Mouse (Mus musculus): Measurements from ENCODE around the gene Pde4b.

Gene Pde4b

DNA sequence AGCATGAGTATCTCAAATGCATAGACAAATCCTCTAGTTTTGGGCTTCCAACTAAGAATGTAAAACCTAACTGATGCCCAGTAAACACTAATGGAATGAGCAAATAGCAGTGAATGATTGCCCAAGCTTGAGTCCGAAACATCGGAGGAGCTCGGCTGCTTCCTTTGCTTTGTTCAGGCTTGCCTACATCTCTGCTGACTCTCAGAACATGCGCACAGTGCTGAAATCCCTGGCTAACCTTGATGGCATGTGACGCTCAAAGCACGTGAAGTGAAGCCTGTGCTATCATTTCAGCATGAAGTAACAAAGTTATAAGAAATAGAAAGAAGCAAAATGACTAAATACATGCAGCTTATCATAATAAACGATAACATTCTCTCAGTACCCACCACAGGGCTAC, 425.6 kb downstream of the Pde4b start:
- DNase-seq = no peak

DNA sequence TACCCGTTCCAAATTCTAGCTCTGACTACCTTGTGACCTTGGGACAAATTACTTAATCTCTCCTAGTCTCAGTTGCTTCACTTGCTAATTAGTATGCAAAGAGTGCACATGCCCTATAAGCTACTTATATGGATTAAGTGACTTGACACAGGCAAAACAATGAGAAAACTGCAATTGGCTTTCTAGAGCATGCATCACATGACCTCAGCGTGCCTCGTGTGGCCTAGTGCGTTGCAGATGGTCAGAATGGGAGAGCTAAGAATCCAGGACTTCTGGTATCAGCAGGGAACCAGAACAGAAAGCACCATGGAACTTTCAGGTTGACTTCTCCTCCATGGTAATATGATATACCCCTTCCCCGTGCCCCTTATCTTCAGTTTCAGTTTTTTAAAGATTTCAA, 426.2 kb downstream of the Pde4b start:
- DNase-seq = no peak

DNA sequence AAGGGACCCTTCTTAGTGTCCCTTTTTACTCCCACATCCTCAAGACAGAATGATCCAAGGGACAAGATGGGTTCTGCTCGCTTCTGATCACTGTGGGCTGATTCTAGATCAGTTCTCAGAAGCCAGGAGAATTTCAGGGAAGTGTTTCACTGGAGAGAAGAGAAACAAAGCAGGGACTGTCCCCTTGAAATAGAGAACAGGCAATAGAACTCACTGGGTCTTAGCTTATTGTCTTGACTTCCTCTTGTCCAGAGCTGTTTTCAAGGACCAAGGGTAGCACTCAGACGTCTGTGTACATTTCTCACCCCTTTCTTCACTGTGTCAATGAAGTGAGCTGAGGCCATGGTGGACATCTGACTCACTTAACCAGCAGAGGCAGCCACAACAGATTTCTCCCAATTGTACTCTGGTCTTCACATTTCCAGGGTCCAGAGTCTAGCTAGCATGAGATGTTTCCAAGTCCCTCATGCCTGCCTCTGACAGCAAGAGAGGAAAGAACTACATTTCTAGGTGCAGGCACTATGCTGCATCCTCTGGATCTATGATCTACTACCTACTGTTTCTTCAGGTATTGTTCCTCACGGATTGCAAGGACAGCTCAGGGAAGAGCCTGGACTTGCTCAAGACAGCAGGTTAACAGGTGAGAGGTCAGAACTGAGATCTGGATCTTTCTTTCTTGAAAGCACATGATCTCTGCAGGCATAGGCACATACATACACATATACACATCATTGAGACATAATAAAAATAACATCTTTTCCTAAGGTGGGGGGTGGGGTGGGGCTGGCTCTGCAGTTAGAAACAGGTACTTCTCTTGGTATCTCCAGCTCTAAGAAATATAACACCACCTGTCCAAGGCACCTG, 427.9 kb downstream of the Pde4b start:
- DNase-seq = peak; percentile 12

DNA sequence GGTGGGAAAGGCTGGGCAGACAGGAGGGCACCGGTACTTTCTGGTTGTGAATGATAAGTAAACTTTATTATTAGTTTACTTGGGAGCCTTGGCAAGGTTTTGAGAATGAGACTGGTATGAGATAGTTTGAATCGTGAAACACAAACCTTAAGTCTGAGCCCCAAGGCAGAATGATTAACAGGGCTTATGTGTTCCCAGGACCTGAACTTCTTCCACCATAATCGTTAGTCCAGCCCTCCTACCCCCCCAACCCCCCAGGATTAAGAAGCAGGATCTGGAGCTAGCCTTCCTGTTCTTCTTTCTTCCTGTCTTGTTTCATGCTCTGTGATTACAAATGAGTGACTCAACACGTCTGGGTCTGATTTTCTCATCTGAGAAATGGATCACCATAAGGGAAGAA, 429.1 kb downstream of the Pde4b start:
- no peak for DNase-seq

DNA sequence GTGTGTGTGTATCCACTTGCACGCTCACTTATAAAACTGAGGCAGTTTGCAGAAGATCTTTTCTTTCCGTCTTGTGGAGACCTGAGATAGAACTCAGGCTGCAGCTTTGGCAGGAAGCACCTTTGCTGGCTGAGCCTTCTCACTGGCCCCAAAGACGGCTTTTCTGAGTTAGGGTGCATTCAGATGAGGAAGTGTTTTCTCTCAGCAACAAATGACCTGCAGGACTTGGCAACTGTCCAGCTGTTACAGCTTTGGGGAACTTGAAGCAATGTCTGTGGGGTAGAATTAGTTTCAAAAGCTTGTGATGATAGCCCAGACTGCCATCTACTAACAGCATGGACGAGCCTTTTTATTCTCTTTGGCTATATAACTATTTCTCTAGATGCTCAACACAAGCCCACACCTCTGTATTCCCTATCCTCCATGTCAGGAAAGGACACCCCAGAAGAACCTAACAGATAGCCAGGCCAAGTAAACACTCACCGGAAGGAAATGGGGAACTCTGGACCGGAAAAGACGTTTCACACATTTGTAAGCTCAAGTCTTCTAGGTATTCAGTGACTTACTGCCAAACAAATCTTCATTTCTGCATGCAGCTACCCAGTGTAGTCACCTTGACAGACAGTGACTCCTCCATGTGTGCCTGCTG, 429.8 kb downstream of the Pde4b start:
- peak; percentile 41 for DNase-seq

DNA sequence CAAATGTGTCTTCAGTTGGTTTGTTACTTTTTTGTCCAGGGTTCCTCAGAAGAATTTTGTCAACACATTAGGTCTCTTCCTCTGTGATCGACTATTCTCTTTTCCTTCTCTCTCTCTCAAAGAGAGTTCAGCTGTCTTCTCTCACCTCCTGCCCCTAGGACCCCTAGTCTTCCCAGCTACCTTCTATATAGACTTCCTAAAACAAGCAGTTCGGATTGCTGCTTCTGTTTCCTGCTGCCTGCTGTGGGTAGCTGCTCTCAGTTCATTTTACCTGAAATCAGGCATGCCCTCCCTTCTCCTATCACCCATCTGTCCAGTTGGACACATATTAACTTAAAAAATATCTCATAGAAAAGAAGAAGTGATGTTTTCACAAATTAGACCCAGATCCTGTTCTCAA, 430.3 kb downstream of the Pde4b start:
- DNase-seq = no peak

DNA sequence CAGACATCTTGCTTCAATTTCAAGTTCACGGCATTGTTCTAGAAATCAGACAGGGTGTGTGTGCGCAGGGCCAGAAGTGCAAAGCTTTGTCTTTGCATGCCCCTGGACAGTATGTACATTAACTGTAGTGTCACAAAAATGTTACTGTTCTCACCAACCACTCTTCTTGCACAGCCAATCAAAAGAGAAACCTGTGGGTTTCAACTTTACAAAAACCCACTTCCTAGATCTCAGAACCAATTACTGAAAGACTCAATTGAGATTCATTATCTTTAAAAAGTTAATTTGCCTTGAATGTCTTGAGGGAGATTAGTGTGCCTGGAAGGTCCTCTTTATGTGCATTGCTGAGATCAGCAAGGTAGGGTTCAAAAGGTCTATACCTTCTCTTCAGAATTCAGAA, 431.0 kb downstream of the Pde4b start:
- DNase-seq = no peak

DNA sequence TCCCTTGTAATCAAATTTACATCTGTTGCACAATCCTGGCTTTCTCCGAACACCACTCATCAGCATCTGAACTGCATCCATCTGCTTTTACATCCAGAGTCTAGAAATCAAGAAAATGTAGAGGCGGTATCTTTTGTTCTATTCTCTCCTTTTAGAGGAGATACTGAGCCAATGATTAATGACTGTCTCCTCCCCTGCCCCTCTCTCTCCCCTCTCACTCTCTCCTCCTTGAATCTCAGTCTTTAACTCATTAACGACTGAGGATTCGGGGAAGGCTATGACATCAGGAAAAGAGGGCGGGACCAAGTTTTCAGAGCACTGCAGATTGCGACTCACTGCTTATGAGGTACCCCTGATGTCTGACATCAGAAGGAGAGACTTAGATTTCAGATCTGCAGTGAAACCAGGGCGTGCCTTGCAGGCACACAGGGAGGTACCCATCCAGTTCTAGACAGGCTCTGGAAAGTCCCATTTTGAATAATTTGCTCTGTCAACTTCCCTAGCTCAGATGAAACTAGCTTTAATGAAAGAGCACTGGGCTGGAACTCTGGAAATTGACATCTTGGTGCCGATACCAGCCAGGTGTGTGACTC, 433.4 kb downstream of the Pde4b start:
- no peak for DNase-seq

DNA sequence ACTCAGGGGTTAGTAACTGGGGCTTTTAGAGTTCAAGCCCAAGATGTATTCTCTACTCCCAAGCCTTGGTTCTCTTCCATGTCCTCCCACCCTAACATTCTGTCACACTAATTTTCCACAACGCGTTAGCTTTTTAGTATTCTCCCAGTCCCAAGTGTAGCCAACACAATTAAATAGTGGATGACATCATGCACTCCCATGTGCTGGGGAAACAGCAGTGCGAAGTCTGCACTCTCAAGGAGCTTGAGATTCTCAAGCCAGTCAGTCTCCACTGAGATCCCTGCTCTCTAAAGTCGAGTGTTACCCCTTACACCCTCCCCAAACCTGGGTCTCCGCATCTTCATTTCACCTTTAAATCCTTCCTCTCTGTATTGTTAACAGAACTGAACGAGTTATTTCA, 434.1 kb downstream of the Pde4b start:
- DNase-seq = no peak

DNA sequence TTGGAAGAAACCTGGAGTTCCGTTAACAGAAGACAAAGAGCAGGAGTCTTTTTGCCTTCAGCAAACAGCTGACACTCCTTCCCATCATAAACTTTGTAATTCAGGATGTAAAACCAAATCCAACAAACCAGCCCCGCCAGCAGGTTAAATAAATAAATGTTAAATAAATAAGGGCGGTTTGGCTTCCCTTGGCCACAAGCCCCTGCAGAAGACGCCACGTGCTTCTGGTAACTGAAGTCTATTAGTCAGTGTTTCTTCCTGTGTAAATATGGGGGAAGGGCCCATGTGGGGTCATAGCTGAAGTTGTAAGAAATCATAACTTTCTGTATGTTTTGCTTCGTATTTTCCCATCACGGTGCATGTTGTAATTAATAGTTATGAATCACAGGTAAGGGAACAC, 440.0 kb downstream of the Pde4b start:
- no peak for DNase-seq

DNA sequence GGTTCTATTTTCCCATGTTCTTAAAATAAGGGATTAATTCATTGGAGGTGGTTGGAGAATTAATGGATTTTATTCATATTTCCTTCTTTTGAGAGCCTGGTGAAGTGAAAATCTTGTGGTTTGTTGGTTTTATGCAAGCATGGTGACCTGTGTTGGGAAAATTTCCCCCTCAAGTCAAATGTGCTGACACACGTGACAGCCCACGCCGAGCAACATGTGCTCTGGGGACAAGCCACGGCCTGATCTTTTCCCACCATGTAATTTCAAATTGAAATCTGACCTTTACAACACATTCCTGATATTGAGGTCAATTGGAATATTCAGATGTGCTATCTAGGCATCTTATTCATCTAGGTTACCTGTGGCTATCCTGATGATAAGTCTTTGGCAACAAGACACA, 443.5 kb downstream of the Pde4b start:
- DNase-seq = no peak

DNA sequence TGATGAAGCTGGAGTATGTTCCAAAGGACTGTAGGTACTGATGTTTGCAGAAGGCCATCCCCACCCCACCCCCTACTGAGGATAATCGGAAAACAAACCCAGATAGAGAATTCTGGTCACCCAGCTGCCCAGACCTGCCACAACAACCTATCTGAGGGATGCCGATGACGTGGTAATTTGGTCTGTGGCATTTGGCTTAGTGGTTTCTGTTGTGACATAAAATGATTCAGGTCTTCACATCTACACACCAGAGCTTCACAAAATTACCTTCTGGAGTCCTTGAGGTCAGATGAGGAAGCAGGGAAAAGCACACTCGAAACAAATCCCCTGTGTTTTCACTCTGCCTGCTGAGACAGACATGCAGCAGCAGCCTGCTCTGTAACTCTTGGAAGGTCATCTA, 444.4 kb downstream of the Pde4b start:
- DNase-seq = no peak

DNA sequence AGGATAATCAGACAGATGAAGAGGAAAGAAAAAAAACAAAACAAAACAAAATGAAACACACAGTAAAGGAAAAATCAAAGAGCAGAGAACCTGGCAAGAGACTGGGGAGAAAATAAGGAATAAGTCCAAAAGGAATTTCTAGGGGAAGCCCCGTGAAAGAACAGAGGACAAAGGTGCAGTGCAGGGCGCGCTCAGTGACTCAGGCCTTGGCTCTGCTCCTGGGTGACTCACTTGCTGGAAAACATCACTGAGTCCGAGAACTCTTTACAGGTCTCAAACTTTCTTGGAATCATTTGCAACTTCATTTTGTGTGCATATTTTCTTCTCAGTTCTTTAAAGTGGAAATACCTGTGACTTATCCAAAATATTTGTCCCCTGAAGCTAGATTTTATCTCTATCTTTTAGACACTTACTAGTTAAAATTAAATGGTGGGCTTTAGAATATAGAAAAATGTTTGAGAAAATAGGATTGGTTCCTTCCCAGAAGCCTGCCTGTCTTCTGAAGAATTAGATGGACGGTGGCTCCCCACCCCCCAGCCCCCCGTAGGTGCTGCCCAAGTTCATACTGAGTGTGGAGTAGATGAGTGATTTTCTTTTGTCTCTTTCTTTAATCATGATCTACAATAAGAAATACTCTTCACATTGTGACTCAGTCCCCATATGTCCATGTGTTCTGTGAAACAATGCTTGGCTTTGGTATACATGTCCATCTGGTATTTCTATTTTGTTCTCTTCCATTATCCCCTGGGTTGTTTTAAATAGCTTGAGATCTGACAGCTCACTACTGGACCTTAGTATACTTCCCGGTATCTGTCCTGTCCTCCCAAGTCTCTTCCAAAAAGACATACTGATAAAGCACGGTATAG, 446.1 kb downstream of the Pde4b start:
- peak; percentile 70 for DNase-seq

DNA sequence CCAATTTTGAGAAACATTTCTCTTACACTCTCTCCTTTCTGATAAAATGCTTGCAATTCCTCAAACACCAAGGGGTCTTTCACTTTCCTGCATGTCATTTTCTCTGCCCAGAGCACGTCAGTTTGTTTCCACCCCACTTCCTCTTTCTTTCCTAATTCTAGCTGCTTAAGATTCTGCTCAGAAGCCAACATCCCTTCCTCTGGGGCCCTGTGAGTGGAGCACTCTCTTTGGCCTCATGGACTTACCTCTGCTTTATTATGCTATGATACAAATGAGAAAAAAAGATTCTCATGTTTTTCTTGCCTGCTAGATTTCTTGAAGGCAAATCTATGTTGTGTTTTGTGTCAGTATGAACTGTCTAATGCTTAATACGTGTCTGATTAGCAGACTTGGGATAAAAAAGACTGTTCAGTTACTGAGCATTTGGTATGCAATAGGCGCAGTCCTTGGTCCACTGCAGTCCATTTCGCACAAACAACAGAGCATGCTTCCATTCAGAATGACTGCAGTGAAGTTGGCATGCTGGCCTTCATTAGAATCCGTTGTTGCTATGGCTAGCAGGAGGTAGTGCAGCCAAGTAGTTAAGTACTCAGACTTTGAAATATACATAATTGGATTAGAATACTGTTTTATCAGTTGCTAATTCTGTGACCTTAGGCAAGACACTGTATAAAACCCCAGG, 446.8 kb downstream of the Pde4b start:
- no peak for DNase-seq

DNA sequence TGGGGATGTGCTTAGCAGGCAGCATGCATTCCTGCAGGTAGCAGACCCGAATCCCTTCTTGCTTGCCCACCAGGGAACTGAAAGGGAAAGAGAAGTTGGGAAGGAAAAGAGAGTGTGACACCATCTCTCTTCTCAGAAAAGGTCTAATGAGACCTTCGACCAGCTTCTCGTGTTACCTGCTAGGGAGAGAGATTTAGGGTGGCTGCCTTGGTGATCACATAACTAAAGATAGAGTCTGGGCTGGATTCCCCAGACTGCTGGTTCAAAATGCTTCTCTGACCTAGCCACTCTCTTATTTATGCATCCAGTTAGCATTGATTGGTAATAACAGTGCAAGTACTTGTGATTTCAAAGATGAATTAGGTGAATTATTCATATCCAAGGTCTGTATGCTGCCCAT, 448.5 kb downstream of the Pde4b start:
- DNase-seq = no peak

DNA sequence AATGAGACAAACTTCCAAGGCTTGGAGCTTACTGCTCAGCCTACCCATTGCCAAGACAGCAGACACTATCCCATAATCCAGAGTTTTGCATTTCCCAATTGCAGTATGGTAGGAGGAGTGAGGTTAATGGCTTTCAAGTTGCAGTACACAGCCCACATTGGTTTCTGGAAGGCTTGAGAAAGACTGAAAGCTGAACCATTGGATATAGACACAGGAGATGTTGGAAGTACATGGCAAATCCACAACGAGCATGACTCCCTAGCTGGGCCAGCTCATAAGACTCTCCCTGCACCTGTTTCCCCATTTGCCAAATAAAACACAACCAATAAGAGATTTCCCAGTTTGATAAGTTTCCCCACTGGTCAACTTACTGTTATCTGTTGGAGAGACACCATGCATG, 450.9 kb downstream of the Pde4b start:
- no peak for DNase-seq

DNA sequence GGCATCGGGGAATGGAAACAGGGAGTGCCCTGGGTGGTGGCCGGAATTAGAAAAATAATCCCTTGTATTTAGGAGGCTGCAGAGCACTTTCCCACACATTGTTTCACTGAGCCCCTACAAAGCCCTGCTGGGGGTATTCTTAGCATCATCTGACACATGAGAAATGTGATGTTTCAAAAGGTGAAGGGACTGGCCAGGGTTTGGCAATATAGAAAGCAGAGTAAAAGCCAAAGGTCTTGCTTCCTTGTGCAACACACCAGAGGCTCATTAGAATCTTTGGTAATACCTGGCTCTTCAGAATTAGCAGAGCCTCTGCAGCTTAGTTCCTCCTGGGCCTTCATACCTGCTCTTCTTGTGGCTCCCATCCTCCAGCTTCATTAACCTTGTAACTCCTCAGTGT, 451.4 kb downstream of the Pde4b start:
- DNase-seq = no peak

DNA sequence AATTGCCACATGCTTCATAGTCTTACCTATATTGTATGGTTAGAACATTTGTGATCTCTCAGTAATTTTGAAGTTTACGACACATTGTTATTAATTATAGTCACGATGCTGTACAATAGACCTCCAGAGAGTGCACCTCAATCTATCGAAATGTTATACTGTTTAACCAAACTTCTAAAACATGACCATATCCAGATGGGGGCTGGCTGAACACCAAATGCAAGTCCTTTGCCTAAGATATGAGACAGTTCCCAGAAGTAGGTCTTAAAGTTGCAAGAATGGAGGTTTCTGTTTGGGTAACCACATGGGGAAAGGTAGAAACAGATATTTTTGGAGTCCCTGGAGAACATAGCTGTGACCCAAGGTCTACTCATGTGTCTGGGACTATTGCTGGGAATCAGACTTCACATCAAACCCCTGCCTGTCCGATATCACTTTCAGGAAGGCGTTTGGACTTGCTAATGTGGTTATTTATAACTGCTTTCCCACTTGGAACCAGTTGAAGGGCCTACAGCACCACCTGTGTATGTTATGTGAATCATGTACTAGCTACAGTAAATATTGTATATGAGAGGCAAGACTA, 452.3 kb downstream of the Pde4b start:
- DNase-seq = no peak

DNA sequence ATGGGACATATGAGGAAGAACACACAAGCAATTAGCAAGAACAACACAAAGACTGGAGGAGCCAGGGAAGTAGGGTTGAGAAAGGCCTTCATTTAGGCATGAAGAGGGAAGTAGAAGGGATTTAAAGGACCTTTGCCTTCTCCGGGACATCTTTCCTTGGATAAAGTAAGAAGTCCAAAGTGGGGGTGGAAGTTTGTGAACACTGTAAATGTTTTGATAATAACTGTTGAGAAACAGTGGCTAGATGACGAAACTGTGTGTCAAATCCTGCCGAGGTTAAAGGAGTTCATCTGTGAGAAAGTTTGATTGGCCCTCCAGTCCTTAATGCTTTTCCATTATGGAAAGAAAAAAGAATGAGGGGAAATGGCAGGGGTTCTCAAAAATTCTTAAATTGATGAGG, 455.6 kb downstream of the Pde4b start:
- no peak for DNase-seq

DNA sequence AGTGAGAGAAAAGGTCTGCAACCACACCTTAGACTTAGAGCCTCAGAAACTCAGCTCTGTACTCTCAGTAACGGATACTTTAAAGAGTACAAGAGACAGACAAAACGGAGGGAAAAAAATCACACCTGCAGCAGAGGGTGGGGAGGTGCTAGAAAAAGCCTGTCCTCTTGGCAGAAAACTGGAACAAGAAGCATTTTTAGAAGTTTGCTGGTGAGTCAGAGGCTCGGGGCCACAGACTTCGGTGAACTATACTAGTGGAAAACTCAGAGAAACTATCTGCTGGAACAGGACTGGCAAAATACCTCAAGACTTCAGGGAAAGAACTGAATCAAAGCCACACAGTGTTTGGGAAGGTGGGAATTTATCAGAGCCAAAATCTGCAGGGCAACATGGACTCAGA, 457.9 kb downstream of the Pde4b start:
- no peak for DNase-seq

DNA sequence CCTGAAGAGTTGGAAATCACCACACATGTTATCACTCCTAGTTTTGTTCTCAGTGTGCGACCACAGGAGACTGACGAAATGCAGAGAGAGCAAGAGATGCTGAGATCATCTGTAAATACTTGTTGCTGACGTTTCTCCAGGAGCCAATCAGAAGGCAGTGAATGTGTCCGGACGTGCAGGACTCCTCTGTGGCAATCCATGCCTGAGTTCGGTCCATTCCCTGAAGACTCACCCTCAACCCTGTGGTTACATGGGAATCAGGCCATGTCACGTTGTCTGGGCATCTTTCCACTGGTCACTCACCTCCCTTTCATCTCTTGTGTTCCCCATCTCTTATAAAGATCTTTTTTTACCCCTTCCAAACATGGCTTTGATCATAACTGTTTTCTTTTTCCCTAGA, 468.2 kb downstream of the Pde4b start:
- no peak for DNase-seq

DNA sequence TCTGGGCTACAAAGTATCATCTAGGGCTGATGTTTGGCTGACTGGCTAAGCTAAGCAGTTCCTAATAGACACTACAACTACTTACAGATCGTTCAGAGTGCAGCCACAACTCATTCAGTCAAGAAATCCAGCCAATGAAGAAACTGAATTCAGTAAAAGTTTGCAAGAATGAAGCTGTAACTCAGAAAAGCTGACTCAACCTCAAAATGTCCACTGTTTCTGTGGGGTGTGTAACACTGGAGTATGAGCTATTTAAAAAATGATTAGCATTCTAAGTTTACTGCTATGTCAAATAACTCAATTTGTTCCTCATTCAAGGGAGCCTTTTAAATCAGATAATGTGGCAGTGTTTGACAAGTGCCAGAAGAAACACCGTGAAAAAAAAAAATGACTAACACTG, 469.7 kb downstream of the Pde4b start:
- DNase-seq = no peak

Data from kidney, adult 18-20 months (tissue).